Mouse (Mus musculus) brain, embryonic 18.5 days (tissue): Measurements from ENCODE around the gene Nkapd1.
"Not testable (repeated sequence)": the region's sequence is repeated elsewhere in the genome, so short reads cannot be mapped to it uniquely, and the experiment has no call there.

ENCODE experiments used
- DNase-seq: peaks from one replicate; pipeline ENCODE4 v3.0.0-alpha.2; 2012; ENCODE audit warnings: low read depth, low spot score

Gene Nkapd1

GRCm38 (mm10) chr9:50616766-50617603 lies at the start of gene Nkapd1, which contains the start of gene Pih1d2:
Gene Nkapd1 (minus strand): TSS chr9:50617464.
Gene Pih1d2 (plus strand): TSS chr9:50617321.
- peak; percentile 83 for DNase-seq

DNA sequence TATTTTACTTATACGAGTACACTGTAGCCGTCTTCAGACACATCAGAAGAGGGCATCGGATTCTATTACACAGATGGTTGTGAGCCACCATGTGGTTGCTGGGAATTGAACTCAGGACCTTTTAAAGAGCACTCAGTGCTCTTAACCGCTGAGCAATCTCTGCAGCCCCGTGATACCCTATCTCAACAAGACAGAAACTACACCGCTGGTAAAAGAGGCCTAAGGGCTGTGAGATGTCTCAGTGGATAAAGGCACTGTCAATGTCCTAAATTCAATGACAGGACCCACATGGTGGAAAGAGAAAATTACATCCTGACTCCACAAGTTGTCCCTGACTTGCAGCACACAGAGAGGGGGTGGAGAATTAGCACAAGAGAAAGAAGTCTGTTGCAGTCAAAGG lies 49.2 kb upstream of the Nkapd1 start:
- no peak for DNase-seq

DNA sequence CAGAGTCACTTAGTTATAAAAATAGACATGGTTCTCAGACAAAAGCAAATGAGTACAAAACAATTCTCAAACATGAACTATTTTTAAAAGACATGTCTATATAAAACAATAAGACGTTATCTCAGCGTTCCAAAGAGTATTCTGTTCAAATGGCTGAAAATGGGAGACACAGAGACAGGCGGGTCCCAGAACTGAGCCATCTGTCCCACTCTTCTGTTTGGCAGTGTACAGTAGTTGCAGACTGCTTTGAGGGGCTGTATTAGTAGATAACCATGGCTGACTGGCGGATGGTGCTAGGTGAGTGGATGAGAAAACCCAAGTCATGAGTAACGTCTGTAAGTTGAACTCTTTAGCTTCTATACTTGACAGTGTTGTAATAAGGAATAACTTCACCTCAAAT lies 47.6 kb upstream of the Nkapd1 start:
- DNase-seq = no peak

DNA sequence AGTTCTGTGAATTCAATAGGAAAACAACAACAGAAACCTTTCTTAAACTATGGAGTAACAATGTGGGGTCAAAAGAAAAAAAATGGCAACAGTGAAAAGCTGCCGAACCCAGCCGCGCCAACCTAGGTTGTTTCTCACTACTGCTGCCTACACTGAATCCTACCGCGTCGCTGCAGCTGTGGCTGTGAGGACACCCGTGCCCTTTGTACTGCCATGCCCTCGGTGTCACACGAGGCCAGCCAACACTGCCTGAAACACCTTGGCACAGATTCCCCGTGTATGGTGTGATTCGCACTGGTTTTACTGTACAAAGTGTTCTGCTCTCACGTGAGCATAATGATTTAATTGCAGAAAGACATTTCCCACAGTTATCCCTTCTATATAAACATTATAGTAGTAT lies 43.2 kb upstream of the Nkapd1 start:
- DNase-seq = no peak

- peak; percentile 72 for DNase-seq
Observed at GRCm38 (mm10) chr9:50659392-50660217, 42.3 kb upstream of the Nkapd1 start, which contains the start of gene Dlat. Gene Dlat (minus strand): TSS chr9:50659780.

DNA sequence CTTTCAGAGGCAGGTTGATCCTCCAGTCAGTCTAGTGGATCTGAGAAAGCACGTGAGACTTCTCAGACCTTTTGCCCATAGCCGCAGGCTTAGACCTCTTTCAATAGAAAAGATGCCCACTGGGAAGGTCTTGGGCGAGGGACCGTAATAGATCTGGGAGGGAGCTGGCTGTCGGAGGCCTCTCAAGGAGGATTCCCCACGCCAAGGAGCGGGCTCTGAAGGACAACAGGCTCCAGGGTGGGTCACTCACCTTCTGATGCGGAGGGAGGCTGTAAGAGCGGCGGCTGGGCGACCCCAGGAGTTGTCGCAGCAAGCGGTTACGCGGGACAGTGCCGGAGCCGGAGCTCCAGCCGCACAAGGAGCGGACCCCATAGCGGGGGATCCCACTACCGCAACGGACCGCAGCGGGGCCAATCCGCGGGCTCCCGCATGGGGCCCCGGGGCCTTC lies 41.7 kb upstream of the Nkapd1 start:
- no peak for DNase-seq

- no peak for DNase-seq
Observed at GRCm38 (mm10) chr9:50658391-50658790, 41.1 kb upstream of the Nkapd1 start.

DNA sequence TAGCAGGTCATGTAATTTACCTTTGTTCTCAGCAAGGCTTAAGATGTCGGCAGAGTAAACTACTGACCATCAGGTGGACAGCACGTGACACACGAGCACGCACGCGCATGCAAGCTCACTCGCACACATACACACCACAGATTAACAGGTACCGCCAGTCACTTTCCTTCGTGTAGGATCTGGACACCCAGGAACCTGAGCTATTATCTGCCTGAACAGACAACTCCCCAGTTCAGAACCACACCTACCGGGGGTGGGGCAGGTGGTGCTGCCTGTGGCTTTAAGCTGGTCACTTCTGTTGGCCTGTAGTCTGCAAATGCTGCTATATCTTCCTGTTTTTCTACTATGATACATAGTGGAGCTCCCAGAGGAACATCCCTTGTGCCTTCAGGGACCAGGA lies 33.2 kb upstream of the Nkapd1 start:
- DNase-seq = no peak

GRCm38 (mm10) chr9:50646826-50647370 lies 29.6 kb upstream of the Nkapd1 start:
- DNase-seq = no peak

DNA sequence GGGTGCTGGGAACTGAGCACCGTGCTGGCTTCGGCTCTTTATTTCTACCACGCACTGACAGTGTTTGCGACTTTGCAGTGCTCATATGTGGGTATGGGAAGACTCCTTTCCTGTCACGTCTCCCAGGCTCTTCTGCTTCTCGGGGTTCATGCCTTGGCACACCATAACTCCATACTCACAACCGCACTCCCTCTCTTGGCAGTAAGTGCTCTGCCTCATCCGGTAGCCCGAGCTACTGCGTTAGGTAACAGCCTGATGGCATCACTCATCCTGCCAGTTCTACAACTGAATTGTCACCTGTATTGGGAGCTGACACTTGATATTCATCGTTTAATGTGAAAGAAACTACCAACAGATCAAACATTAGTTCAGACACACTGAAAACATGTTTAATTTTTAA lies 17.0 kb upstream of the Nkapd1 start:
- DNase-seq = no peak

DNA sequence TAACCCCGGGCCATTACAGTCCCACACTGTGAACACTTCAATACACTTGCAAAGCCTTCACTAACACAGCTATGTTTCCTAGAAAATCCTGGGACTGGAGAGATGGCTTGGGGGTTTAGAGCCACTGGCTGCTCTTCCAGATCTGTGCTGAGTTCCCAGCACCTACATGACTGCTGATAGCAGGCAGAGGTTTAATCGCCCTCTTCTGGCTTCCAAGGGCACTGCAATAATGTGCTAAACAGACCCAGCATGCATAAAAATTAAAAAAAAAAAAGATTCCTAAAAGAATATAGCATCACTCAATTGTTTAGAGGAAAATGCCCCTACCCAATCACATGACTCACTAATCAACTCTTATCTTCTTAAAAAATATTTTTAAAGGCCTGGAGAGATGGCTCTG lies 15.8 kb upstream of the Nkapd1 start:
- no peak for DNase-seq

- DNase-seq = no peak
Observed at GRCm38 (mm10) chr9:50632016-50632688, 14.9 kb upstream of the Nkapd1 start.

DNA sequence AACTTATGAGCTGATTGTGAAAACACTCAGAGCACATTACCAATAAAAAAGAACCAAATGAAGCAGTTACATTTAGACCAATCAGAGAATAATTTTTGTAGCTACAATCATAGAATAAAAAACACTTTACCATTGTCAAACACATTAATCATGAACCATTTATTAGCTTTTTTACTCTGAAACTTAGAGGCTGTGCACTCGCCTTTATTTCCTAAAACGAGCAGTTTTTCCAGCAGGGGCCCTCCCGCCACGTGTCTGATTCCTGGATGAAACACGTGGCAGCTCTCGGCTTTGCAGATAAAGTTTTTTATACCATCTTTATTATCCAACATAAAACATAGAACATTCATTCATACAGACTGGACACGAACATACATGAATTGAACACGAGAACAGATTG lies 13.6 kb upstream of the Nkapd1 start:
- DNase-seq = not testable (repeated sequence)

DNA sequence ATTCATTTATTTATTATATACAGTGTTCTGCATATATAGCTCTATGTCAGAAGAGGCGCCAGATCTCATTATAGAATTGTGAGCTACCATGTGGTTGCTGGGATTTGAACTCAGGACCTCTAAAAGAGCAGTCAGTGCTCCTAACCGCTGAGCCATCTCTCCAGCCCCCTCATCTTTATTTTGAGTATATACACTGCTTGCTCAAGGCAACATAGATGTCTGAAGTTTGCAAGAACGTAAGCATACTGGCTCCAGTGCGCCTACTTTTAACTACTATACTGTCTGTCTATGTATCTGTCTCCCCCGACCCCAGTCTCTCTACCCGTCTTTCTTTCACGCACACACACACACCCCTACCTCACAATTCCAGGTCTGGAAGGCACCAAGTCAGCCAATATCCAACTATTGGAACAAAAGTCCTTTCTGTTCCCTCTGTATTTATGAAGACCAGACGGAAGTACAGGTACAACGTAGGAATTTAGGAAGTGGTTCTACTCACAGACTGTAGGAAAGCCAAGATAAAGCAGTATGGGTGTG lies 598 bp upstream of the Nkapd1 start:
- no peak for DNase-seq

DNA sequence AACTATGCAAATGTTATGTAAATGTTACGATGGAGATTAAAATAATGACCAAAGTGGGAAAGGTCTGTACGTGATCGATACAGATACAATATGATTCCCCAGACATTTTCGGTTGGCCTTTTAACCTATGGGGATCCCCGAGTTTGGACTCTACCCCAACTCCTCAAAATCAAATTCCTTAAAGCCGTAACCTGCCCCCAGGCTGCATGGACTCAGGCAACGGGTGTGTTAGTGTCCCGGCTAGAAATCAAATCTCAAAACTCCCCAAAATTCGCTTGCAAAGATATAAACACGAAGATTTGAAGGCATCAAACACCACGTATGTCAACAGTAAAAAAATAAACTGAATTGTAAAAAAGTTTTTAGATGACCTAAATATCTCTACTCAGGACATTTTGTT lies 1.1 kb downstream of the Nkapd1 start:
- no peak for DNase-seq

- no peak for DNase-seq
Observed at GRCm38 (mm10) chr9:50612115-50612514, 5.1 kb downstream of the Nkapd1 start.

GRCm38 (mm10) chr9:50604338-50604737 lies 12.9 kb downstream of the Nkapd1 start:
- no peak for DNase-seq

- no peak for DNase-seq
Observed at GRCm38 (mm10) chr9:50603998-50604324, 13.3 kb downstream of the Nkapd1 start.

GRCm38 (mm10) chr9:50603189-50603997 lies 13.9 kb downstream of the Nkapd1 start, which contains the start of the genes Sdhd and Timm8b:
Gene Sdhd (minus strand): TSS chr9:50603812.
Gene Timm8b (plus strand): TSS chr9:50603910.
- DNase-seq = peak; percentile 91

GRCm38 (mm10) chr9:50602055-50602845 lies 15.0 kb downstream of the Nkapd1 start:
- DNase-seq = no peak
